In genomic region chr2:144177268-144177667, GRCm38 (mm10) we compare ENCODE assay signal across 11 mouse cellular contexts.
A peak's percentile ranks its signal among the peaks of the same experiment; 100 is the strongest.
DNase-seq lines count a peak whose midpoint lies in the region; ATAC-seq and TF ChIP-seq lines count a peak whose summit lies in the region.
"Had no signal": no experiment of that assay in that cellular context is flagged by ENCODE, and none has a peak within 500 bp of the region (broad histone marks: within the 10 kb centered on the region; RNA-seq: fewer than 3 reads in every experiment).

No protein-coding gene starts in this region.

- 19% methylated on average over 6 of the region's 6 CpGs for WGBS in heart, postnatal 0 days
- 66% methylated on average over 6 of the region's 6 CpGs for WGBS in hindbrain, embryonic 11.5 days

- DNase-seq in gastrocnemius, adult 18-20 months (ENCODE audit: low spot score): peak; percentile 74
- DNase-seq in gastrocnemius, postnatal 4 days (ENCODE audit: low spot score in 2 of 2): no peak
- peak; percentile 29 for DNase-seq in adrenal gland, postnatal 25 days
- DNase-seq in heart, postnatal 0 days (ENCODE audit: low spot score): peak; percentile 91
- no peak for DNase-seq in hindbrain, embryonic 11.5 days (ENCODE audit: low spot score)
- DNase-seq in natural killer cell, adult 2 months (ENCODE audit: low spot score in 2 of 2): no peak
- no peak for DNase-seq in lung, adult 18-20 months
- DNase-seq: right cerebral cortex, adult 18-20 months had no signal

- H3K4me3 ChIP-seq in heart, postnatal 0 days (ENCODE audit: low read depth, low read length): no peak overlapping the region
- H3K4me3 ChIP-seq in hindbrain, embryonic 11.5 days (ENCODE audit: low read depth, low read length): no peak overlapping the region
- H3K4me3 ChIP-seq: layer of hippocampus, adult 2 months; midbrain, embryonic 12.5 days had no signal

- no peak overlapping the region for H3K9ac ChIP-seq in heart, postnatal 0 days (replicated peaks; ENCODE audit: low read depth, low read length)
- no peak overlapping the region for H3K9ac ChIP-seq in hindbrain, embryonic 11.5 days (ENCODE audit: low read depth, low read length)
- H3K9ac ChIP-seq: midbrain, embryonic 12.5 days had no signal

- TF ChIP-seq EP300 in heart, postnatal 0 days (IDR thresholded peaks at IDR 0.05; ENCODE audit: low read depth): 0 out of 2 replicates have a peak, but pooled peaks have one; percentile 42

- H3K9me3 ChIP-seq in heart, postnatal 0 days (replicated peaks; ENCODE audit: control insufficient read depth, low read length): no peaks in the 10 kb centered on the region
- H3K9me3 ChIP-seq in hindbrain, embryonic 11.5 days (ENCODE audit: control insufficient read depth, low read length): no peaks in the 10 kb centered on the region
- H3K9me3 ChIP-seq: midbrain, embryonic 12.5 days had no signal

- TF ChIP-seq CTCF in heart, postnatal 0 days (IDR thresholded peaks at IDR 0.05; ENCODE audit: low read depth): no peak

- H3K36me3 ChIP-seq in heart, postnatal 0 days (replicated peaks; ENCODE audit: control insufficient read depth, insufficient read depth, low read length): no peaks in the 10 kb centered on the region
- H3K36me3 ChIP-seq in hindbrain, embryonic 11.5 days (ENCODE audit: control insufficient read depth, insufficient read depth, low read length): no peaks in the 10 kb centered on the region
- H3K36me3 ChIP-seq: midbrain, embryonic 12.5 days had no signal

- H3K27ac ChIP-seq in heart, postnatal 0 days (ENCODE audit: low read depth): peak overlapping the region; percentile 86
- H3K27ac ChIP-seq in hindbrain, embryonic 11.5 days (ENCODE audit: low read depth, low read length): no peak overlapping the region
- H3K27ac ChIP-seq: layer of hippocampus, adult 2 months; midbrain, embryonic 12.5 days had no signal

- ATAC-seq in heart, postnatal 0 days (ENCODE audit: insufficient read depth, low read depth): peak; percentile 93
- peak; percentile 43; the same call in 1 of the 2 replicates for ATAC-seq in megakaryocyte, adult 5-6 weeks (ENCODE audit: poor library complexity, severe bottlenecking)
- no peak for ATAC-seq in hindbrain, embryonic 11.5 days (ENCODE audit: low FRiP score)

- no peaks in the 10 kb centered on the region for H3K27me3 ChIP-seq in heart, postnatal 0 days (ENCODE audit: control insufficient read depth, insufficient read depth, low read length)
- no peaks in the 10 kb centered on the region for H3K27me3 ChIP-seq in hindbrain, embryonic 11.5 days (ENCODE audit: control insufficient read depth, insufficient read depth, low read length)
- H3K27me3 ChIP-seq: midbrain, embryonic 12.5 days had no signal

- peak overlapping the region; percentile 11; the same call in 1 of the 2 replicates for H3K4me2 ChIP-seq in heart, postnatal 0 days (ENCODE audit: low read depth, low read length)
- no peak overlapping the region for H3K4me2 ChIP-seq in hindbrain, embryonic 11.5 days (replicated peaks; ENCODE audit: low read depth, low read length)
- H3K4me2 ChIP-seq: midbrain, embryonic 12.5 days had no signal

- H3K4me1 ChIP-seq in heart, postnatal 0 days (ENCODE audit: control insufficient read depth, insufficient read depth): peaks cover 17% of the 10 kb centered on the region; the same call in 1 of the 2 replicates
- no peaks in the 10 kb centered on the region for H3K4me1 ChIP-seq in hindbrain, embryonic 11.5 days (replicated peaks; ENCODE audit: control insufficient read depth, insufficient read depth, low read length)

Comparison
In these comparisons a context has a peak if more than half of its experiments do, and no peak if none do; other contexts are left out.
1. DNase-seq: peak in gastrocnemius, adult 18-20 months (single experiment), adrenal gland, postnatal 25 days (single experiment) and heart, postnatal 0 days (single experiment); none in gastrocnemius, postnatal 4 days (0 of 2), hindbrain, embryonic 11.5 days (single experiment), natural killer cell, adult 2 months (0 of 2) and lung, adult 18-20 months (0 of 2).